Mouse (Mus musculus) macrophage (primary cell): Measurements from ENCODE around the gene B3galnt2. TPM values are rescaled to one million over a fixed set of nuclear protein-coding genes. Genes with fewer than 3 reads are reported as not detected.

Experiments
- H3K27ac ChIP-seq: fragments of 350-480 bp; formaldehyde crosslinking; 2 replicates; pipeline ENCODE4 v1.9.0; 2021
- H3K36me3 ChIP-seq: fragments of 350-480 bp; formaldehyde crosslinking; 2 replicates; pipeline ENCODE4 v1.9.0; 2021; ENCODE audit errors: inconsistent target
- H3K4me3 ChIP-seq: fragments of 350-480 bp; formaldehyde crosslinking; 2 replicates; pipeline ENCODE4 v1.9.0; 2021; ENCODE audit errors: inconsistent target
- H3K79me2 ChIP-seq: fragments of 350-480 bp; formaldehyde crosslinking; 2 replicates; pipeline ENCODE4 v1.9.0; 2021; ENCODE audit errors: inconsistent target
- WGBS: methylation state at CpG from one replicate; pipeline ENCODE4 v1.1.7; 2026; ENCODE audit warnings: inconsistent platforms; ENCODE audit not compliant: missing documents; 5-methylcytosine and 5-hydroxymethylcytosine counted together
- polyA plus RNA-seq: library from polyadenylated mRNA; stranded (reverse); fragments of 250-400 nt; gene quantifications from 3 replicates; pipeline ENCODE4 v1.2.4, GENCODE M21; 2018; ENCODE audit warnings: inconsistent platforms

B3galnt2 gene
- polyA plus RNA-seq, 1 experiment from 2014 or later = 3.9 TPM

DNA sequence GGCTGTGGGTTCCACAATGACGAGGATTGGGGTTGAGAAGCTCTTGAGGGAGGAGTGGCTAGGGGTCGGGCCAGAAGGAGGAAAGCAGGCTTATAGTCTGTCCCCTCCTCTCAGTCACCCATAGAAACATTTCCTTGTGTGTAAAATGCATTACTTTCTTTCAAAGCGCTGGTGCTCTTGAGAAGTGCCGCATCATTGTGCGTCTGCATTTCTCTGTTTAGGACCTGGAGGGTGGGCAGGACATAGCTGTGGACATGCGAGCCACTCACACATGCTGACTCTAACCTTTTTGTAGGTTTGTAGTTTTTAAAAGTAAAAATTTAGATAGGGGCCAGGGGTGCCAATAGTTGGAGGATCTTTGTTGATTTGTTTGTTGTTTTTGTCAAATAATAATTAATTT lies 29.3 kb downstream of the B3galnt2 start:
- no peaks in the 10 kb centered on the region for H3K79me2 ChIP-seq

DNA sequence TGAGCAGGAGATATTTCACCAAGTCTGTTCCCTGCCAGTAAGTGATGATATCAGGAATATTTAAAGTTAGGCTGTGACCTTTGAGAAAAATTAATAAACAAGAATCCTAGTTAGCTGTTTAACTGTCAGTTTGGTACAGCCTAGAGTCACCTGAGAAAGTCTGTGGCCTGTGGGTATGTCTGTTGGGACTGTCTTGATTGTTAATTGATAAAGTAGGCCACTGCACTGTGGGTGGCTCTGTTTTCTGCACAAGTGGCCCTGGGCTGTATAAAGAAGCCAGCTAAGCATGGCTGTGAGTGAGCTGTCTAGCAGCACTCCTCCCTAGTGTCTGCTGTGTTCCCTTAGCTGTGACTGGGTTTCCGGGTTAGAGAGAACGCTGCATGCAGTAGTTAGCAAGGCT lies 34.9 kb downstream of the B3galnt2 start:
- no peak overlapping the region for H3K4me3 ChIP-seq
- H3K27ac ChIP-seq = no peak overlapping the region
- no peaks in the 10 kb centered on the region for H3K79me2 ChIP-seq
- 0 out of 2 replicates have a peak, but pooled peaks cover 9% of the 10 kb centered on the region for H3K36me3 ChIP-seq
- 100% methylated on average over 2 of the region's 2 CpGs for WGBS

More for the DNA sequence above, 29.3 kb downstream of the B3galnt2 start:
- H3K36me3 ChIP-seq = no peaks in the 10 kb centered on the region
- no peak overlapping the region for H3K27ac ChIP-seq
- 86% methylated on average over 6 of the region's 6 CpGs for WGBS
- H3K4me3 ChIP-seq = no peak overlapping the region

DNA sequence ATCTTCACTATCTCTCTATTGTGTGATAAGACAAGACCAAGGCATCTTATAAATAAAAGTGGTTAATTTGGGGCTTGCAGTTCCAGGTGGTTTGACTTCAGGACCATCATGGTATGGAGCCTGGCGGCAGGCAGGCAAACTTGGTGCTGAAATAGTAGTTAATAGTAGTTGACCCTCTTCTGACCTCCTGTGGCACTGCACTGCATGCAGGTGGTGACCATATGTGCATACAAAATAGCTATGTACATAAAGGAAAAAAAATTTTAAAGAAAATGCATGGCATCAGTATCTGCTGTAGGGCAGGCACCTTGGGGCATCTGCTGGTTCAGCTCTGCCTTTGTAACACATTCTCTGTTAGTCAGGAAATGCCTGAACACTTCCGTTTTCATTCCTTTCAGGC lies 36.1 kb downstream of the B3galnt2 start:
- WGBS = 97% methylated on average over 2 of the region's 2 CpGs
- H3K36me3 ChIP-seq = 0 out of 2 replicates have a peak, but pooled peaks cover 21% of the 10 kb centered on the region

DNA sequence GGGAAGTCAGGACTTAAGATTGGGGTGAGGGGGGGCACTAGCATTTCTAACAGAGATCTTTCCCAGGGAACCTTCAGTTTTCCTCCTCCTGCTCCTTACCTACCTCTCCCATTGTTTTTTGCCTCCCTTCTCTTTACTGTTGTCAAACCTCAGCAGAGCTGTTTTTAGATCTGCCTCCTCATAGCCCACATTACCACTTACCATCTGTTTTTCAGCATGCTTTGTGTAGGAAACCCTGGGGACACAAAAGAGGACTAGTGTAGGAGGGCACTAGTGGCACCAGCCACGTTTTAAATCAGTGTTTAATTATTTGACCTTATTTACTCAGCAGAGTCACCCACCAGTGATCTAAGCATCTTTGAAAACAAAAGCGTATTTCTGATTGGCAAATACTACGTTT lies 38.8 kb downstream of the B3galnt2 start:
- Histone ChIP-seq H3K79me2 (no peaks in the 10 kb centered on the region), H3K27ac (no peak overlapping the region), H3K36me3 (peaks cover 40% of the 10 kb centered on the region; the same call in 1 of the 2 replicates), H3K4me3 (no peak overlapping the region)
- WGBS = 96% methylated on average over 3 of the region's 3 CpGs

More for the DNA sequence above, 36.1 kb downstream of the B3galnt2 start:
- Histone ChIP-seq H3K79me2 (no peaks in the 10 kb centered on the region), H3K27ac (no peak overlapping the region), H3K4me3 (no peak overlapping the region)

DNA sequence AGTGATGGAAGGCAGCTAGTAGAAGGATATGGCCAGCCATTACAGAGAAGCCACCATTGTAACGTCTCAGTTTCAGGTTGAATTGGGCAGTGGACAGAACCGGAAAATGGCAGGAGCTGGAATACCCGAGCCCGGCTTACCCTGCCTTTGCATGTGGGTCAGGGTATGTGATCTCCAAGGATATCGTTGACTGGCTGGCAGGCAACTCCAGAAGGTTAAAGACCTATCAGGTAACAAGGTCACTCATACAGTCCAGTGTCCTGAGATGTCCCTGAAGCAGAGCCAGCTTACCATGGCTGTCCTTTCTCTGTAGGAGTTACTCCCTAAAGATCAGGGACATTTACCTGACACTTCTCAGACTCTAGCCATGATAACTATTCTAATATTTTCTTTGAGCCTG lies 40.8 kb downstream of the B3galnt2 start:
- H3K4me3 ChIP-seq = no peak overlapping the region
- WGBS = 94% methylated on average over 5 of the region's 5 CpGs
- H3K79me2 ChIP-seq = no peaks in the 10 kb centered on the region
- peaks cover 57% of the 10 kb centered on the region for H3K36me3 ChIP-seq
- H3K27ac ChIP-seq = no peak overlapping the region

DNA sequence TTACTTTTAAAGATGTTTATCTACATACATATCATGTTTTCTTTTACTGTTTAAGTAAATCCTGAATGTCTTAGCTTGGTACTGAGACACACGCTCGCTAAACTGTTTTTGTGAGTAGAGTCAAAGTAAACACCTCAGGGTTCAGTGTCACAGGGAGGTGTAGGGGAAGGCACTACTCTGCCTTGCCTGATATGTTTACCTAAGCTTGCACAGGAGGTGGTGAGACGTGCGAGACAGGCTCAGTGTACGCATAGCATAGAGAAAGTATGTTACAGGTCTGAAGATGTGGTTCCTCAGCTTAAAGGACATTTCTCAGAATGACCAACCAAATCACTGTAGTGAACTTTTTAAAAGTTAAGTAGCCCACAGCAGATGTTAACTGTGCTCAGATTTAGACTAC lies 43.2 kb downstream of the B3galnt2 start:
- 94% methylated on average over 5 of the region's 5 CpGs for WGBS
- H3K36me3 ChIP-seq = peaks cover 69% of the 10 kb centered on the region
- H3K4me3 ChIP-seq = no peak overlapping the region
- no peak overlapping the region for H3K27ac ChIP-seq
- H3K79me2 ChIP-seq = no peaks in the 10 kb centered on the region

DNA sequence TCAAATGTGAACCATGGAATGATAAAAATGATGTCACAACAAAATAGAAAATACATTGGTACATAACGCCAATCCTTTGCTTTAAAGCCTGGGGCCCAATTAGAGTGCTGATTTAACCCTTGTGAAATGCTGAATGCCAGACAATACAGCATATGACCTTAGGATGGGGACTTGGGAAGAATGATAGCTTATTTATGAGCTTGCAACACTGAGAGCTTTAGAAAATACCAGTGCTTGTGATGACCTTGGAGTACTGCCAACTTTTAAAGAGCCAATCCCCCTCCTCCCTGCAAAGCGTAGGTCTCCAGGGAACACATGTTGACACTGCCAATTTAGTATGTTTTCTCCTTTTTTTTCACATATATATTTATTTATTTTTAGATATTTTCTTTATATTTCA lies 48.4 kb downstream of the B3galnt2 start:
- Histone ChIP-seq H3K4me3 (no peak overlapping the region), H3K36me3 (peaks cover 72% of the 10 kb centered on the region), H3K27ac (no peak overlapping the region), H3K79me2 (no peaks in the 10 kb centered on the region)
- WGBS = 100% methylated on average over 2 of the region's 2 CpGs

DNA sequence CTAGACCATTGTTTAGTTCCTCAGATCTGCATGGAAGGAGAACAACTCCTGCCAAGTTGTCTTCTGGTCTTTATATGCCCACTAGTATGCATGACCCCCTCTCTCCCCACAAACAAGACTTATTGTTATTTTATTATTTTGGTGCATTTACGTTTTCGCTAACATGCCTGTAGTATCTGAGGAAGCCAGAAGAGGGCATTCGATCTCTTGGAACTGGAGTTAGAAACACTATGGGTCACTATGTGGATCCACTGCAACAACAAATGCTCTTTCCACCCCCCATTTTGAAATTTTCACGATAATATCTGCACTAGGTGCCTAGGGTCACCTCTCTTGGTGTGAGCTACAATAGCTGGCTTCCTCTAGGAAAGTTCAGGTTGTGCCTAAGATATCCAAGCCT lies 49.8 kb downstream of the B3galnt2 start:
- Histone ChIP-seq H3K79me2 (no peaks in the 10 kb centered on the region), H3K27ac (no peak overlapping the region), H3K4me3 (no peak overlapping the region), H3K36me3 (peaks cover 62% of the 10 kb centered on the region)
- 92% methylated on average over 4 of the region's 4 CpGs for WGBS

DNA sequence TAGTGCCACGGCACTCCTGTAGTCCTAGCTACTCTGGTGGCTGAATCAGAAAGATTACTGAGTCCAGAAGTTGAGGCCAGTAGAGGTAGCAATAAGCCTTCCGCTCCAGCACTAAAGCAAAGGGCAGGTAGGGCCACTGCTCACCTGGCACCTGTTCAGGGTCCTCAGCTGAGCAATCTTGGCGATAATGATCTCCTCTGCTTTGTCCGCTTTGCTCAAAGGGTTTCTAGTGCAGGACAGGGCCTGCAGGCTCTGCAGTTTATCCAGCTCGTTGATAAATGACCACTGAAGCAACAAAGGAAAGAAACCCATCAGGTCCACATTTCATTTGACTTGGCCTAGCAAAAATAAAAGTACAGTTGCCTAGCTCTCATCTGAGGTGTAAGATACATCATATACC lies 50.7 kb downstream of the B3galnt2 start:
- Histone ChIP-seq H3K4me3 (no peak overlapping the region), H3K79me2 (no peaks in the 10 kb centered on the region), H3K27ac (no peak overlapping the region), H3K36me3 (peaks cover 60% of the 10 kb centered on the region)
- WGBS = 95% methylated on average over 5 of the region's 5 CpGs

DNA sequence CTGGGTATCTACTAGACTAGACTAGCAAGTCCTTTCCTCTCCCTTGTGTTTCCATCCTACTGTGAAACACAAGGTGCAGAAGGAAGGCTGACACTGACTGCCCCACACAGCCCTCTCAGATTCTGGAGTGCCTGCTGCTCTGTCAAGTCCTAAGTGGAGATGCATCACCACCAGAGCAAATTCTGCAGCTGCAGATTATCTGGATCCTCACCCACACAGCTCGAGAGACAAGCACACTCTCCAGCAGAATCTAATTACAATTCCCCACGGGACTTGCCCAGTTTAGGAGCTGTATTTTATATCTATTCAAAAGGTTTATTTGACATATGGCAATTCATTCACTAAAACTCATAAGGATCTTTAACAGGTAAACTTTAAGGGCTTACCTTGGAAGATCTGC lies 51.8 kb downstream of the B3galnt2 start:
- Histone ChIP-seq H3K79me2 (no peaks in the 10 kb centered on the region), H3K4me3 (no peak overlapping the region), H3K27ac (no peak overlapping the region), H3K36me3 (peaks cover 63% of the 10 kb centered on the region)
- 92% methylated on average over 2 of the region's 2 CpGs for WGBS

DNA sequence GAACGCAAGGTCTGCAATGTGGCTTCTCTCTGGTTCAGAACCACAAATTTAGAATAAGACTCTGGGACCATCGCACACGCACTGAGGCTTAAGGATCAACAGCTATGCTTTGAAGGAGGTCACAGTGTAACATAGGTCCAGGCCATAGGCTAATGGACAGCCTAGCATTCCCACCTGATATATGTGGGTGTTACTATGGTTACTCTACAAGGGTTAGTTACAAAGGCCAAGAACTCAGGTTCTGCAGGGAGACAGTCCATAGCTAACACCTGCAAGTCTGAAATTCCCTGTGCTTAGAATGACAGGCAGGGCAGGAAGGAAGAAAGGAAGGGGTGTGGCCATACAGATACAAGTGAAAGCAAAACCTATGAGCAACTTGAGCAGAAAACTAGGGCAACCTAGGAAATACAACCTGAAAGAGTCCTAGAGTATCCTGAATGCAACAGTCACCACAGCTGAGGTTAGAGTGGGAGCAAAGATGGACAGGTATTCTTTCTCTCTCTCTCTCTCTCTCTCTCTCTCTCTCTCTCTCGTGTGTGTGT lies 57.3 kb downstream of the B3galnt2 start:
- Histone ChIP-seq H3K36me3 (peaks cover 31% of the 10 kb centered on the region; the same call in 1 of the 2 replicates), H3K27ac (no peak overlapping the region), H3K79me2 (no peaks in the 10 kb centered on the region), H3K4me3 (no peak overlapping the region)
- WGBS = 99% methylated on average over 3 of the region's 4 CpGs

DNA sequence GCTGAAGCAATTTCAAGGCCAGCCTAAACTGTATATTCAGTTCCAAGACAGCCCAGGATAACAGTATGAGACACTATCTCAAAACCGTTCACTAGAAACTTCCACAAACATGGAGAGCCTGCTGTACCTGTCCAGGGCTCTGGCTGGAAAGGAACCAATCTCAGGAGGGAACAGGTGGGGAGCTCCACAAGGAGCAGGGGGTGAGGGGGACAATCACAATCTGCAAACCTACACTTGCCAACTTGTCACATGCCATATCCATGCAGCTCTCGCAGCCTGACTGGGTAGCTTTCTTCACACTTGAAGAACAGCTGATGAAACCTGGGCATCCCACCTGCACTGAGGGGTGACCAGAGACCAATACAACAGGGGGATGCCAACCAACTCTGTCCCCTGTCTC lies 59.7 kb downstream of the B3galnt2 start:
- Histone ChIP-seq H3K36me3 (peaks cover 31% of the 10 kb centered on the region; the same call in 1 of the 2 replicates), H3K79me2 (no peaks in the 10 kb centered on the region), H3K4me3 (no peak overlapping the region), H3K27ac (no peak overlapping the region)
- 94% methylated on average over 2 of the region's 2 CpGs for WGBS

DNA sequence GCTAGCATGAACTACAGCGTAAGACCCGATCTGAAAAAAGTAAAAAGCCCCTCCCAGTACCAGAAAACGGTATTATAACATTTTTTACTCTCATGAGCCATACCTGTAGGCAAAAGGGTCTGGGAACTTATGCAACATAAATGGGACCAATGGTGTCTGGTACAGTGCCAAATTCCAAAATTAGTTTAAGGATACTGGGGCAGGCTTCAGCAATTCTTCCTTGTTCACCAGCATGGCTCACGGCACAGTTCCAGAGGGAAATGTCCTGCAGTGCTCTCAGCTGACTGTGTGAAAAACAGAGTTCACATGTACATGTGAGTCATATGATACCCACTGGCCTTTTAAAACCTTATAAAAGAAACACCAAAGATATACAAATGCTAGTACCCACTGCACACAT lies 60.3 kb downstream of the B3galnt2 start:
- no peak overlapping the region for H3K27ac ChIP-seq
- WGBS = 95% methylated on average over 4 of the region's 4 CpGs
- H3K79me2 ChIP-seq = no peaks in the 10 kb centered on the region
- H3K36me3 ChIP-seq = peaks cover 28% of the 10 kb centered on the region; the same call in 1 of the 2 replicates
- no peak overlapping the region for H3K4me3 ChIP-seq

DNA sequence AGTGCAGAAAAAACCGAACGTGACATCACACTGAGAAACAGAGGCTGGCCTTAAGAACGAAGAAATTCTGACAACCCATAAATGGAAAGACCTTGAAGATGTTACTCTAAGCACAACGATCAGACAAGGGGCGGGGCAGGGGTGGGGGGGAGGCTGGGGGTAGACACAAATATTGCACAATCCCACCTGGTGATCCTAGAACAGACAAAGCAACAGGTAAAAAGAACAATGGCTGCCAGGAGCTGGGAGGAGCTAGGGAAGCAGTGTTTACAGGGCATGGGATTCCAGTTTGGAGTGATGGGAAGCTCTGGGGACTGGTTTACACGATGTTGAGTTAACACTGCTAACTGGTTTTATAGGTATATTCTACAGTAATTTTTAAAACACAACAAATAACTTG lies 61.3 kb downstream of the B3galnt2 start:
- H3K36me3 ChIP-seq = peaks cover 20% of the 10 kb centered on the region; the same call in 1 of the 2 replicates
- H3K79me2 ChIP-seq = no peaks in the 10 kb centered on the region
- no peak overlapping the region for H3K27ac ChIP-seq
- no peak overlapping the region for H3K4me3 ChIP-seq
- WGBS = 96% methylated on average over 5 of the region's 6 CpGs

DNA sequence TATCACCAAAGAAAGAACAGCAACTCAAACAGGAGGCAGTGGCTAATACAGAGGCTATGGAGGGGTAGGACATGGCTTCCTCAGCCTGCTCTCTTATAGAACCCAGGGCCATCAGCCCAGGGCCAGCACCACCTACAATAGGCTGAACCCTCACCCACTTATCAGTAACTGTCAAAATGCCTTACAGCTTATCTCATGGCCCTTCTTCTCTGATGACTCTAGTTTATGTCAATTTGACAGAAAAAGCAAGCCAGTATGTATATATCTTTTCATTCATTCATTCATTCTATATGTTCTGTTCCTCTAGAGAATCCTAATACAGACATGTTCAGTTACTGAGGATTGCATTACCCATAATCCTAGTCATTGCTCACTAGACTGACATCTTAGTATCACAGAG lies 64.0 kb downstream of the B3galnt2 start:
- Histone ChIP-seq H3K27ac (no peak overlapping the region), H3K4me3 (no peak overlapping the region), H3K36me3 (peaks cover 18% of the 10 kb centered on the region; the same call in 1 of the 2 replicates), H3K79me2 (no peaks in the 10 kb centered on the region)

DNA sequence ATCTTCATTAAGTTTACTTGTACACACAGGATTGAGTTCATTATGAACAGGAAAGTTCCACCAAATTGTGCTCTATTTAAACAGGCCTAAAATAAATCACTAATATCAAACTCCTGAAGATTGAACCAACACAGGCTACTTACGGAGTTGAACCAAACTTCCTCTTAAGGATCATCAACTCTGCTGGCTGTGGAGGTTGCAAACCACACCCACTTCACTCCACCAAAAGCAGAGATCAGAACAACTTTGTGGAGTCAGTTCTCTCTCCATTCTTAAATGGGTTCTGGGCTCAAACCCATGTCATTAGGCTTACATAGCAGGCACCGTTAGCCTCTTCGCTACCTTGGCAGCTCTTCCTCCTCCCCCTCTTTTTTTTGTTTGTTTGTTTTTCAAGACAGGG lies 64.6 kb downstream of the B3galnt2 start:
- H3K79me2 ChIP-seq = no peaks in the 10 kb centered on the region
- WGBS = 80% methylated on average over 3 of the region's 3 CpGs
- no peak overlapping the region for H3K27ac ChIP-seq
- H3K36me3 ChIP-seq = peaks cover 13% of the 10 kb centered on the region; the same call in 1 of the 2 replicates
- no peak overlapping the region for H3K4me3 ChIP-seq
